Mouse (Mus musculus) heart, embryonic 12.5 days (tissue): Measurements from ENCODE around the gene Pfn3. TPM values are rescaled to one million over a fixed set of nuclear protein-coding genes. Genes with fewer than 3 reads are reported as not detected.

Experiments
- ATAC-seq: fragments of 200-750 bp; cut with Nextera tagmentation; 2 replicates; pipeline ENCODE4 v1.8.0; 2017; ENCODE audit warnings: moderate TSS enrichment, moderate library complexity; ENCODE audit not compliant: insufficient number of reproducible peaks, low FRiP score
- H3K27ac ChIP-seq: fragments of 300-500 bp; sonication (generic); 2 replicates; pipeline ENCODE4 v1.5.1; 2016; ENCODE audit warnings: mild to moderate bottlenecking, moderate library complexity; ENCODE audit not compliant: poor library complexity, severe bottlenecking
- H3K27me3 ChIP-seq: fragments of 300-500 bp; sonication (generic); replicated peaks from 2 replicates; pipeline ENCODE4 v1.6.1; 2016; ENCODE audit warnings: mild to moderate bottlenecking, moderate library complexity
- H3K36me3 ChIP-seq: fragments of 300-500 bp; sonication (generic); 2 replicates; pipeline ENCODE4 v1.6.1; 2016; ENCODE audit warnings: mild to moderate bottlenecking, moderate library complexity
- H3K4me1 ChIP-seq: fragments of 300-500 bp; sonication (generic); replicated peaks from 2 replicates; pipeline ENCODE4 v1.6.1; 2016; ENCODE audit warnings: mild to moderate bottlenecking
- H3K4me2 ChIP-seq: fragments of 300-500 bp; sonication (generic); 2 replicates; pipeline ENCODE4 v1.6.1; 2016; ENCODE audit warnings: mild to moderate bottlenecking, moderate library complexity
- H3K4me3 ChIP-seq: fragments of 300-500 bp; sonication (generic); 2 replicates; pipeline ENCODE4 v1.5.1; 2016; ENCODE audit warnings: mild to moderate bottlenecking
- H3K9ac ChIP-seq: fragments of 300-500 bp; sonication (generic); 2 replicates; pipeline ENCODE4 v1.6.1; 2016; ENCODE audit warnings: mild to moderate bottlenecking, moderate library complexity
- H3K9me3 ChIP-seq: fragments of 300-500 bp; sonication (generic); replicated peaks from 2 replicates; pipeline ENCODE4 v1.6.1; 2016; ENCODE audit warnings: mild to moderate bottlenecking, moderate library complexity
- WGBS: fragments of 180-500 bp; shearing (Covaris S2); methylation state at CpG from one replicate; pipeline ENCODE4 v1.1.7; 2016; 5-methylcytosine and 5-hydroxymethylcytosine counted together
- polyA plus RNA-seq: library from polyadenylated mRNA; unstranded; fragments of >200 nt; fragmentation: Nextera tagmentation; extraction: Ambion mirVana; gene quantifications from 2 replicates; pipeline ENCODE4 v1.2.1, GENCODE M21; 2016

Pfn3 gene
- polyA plus RNA-seq, 1 experiment from 2014 or later: not detected

DNA sequence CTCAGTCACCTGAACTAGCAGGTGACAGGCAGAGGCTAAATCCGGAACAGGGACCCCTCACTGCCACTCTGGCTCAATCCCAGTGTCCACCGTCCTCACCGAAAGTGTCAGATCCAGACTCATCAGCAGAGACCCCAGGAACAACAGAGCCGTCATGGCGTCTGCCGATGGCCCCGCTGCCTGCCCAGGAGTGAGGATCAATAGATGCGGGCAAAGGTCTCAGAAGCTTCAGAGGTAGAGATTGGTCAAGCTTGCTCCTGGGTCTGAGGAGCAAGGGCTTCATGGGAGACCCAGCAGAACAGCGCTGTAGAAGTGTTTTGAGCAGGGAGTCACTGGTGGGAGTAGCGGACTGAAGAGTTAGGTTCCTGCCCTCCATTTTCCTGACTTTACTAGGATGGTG lies 11.6 kb upstream of the Pfn3 start, which contains the start of gene F12:
Gene F12 (minus strand): TSS at position 181 of the 400 bp plus-strand sequence.
- Histone ChIP-seq H3K4me3 (no peak within 1 kb of the TSS), H3K4me1 (no peaks in the 10 kb centered on the region), H3K4me2 (no peak within 1 kb of the TSS), H3K27me3 (peaks cover 38% of the 10 kb centered on the region), H3K36me3 (no peaks in the 10 kb centered on the region), H3K9me3 (no peaks in the 10 kb centered on the region), H3K27ac (no peak within 1 kb of the TSS), H3K9ac (no peak within 1 kb of the TSS)
- WGBS: 82% methylated on average over 10 of the region's 10 CpGs
- ATAC-seq: no peak

DNA sequence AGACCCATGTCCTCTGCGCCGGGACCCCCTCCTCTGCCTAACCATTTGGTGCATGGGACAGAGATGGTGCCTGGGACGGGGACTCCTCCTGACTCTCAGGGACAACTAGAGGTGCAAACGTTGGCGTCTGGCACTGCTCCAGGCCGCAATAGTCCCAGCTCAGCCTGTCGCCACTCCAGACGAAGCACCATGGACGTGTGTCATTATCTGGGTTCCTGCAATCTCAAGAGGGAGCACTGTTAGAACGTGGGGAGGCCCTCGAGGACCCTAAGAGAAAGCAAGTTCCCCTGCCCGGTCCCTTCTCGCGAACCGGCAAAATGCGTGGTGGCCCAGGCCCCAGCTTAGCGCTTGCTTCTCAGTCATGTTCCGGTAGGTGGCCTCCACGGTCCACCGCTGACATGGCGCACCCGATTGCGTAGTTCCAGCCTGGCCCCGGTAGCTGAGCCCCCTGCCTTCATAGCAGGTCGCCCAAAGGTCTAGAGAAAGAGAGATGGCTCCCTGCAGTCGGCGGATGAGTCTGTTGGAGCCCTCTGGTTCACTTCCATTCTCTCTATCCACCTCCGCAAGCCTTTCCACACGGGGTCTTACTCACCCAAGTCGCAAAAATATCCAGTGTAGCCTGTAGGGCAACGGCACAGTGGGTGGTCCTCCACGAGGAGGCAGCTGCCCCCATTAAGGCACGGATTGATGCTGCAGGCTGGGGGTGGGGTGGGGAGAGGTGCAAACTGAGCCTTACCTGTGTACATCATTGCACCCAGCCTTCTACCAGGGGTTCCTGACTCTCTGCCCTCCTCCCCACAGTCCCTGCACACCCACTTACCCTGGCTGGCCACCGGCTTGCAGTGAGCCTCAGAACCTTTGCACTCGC lies 6.1 kb upstream of the Pfn3 start:
- 10% methylated on average over 35 of the region's 35 CpGs for WGBS
- Histone ChIP-seq H3K4me1 (peaks cover 9% of the 10 kb centered on the region; the same call in 1 of the 2 replicates), H3K4me3 (peak overlapping the region; percentile 10; the same call in 1 of the 2 replicates), H3K27ac (no peak overlapping the region), H3K27me3 (peaks cover 70% of the 10 kb centered on the region), H3K4me2 (peak overlapping the region; percentile 38), H3K9ac (peak overlapping the region; percentile 26; the same call in 1 of the 2 replicates), H3K36me3 (no peaks in the 10 kb centered on the region), H3K9me3 (no peaks in the 10 kb centered on the region)
- peak; percentile 39; the same call in 1 of the 2 replicates for ATAC-seq

DNA sequence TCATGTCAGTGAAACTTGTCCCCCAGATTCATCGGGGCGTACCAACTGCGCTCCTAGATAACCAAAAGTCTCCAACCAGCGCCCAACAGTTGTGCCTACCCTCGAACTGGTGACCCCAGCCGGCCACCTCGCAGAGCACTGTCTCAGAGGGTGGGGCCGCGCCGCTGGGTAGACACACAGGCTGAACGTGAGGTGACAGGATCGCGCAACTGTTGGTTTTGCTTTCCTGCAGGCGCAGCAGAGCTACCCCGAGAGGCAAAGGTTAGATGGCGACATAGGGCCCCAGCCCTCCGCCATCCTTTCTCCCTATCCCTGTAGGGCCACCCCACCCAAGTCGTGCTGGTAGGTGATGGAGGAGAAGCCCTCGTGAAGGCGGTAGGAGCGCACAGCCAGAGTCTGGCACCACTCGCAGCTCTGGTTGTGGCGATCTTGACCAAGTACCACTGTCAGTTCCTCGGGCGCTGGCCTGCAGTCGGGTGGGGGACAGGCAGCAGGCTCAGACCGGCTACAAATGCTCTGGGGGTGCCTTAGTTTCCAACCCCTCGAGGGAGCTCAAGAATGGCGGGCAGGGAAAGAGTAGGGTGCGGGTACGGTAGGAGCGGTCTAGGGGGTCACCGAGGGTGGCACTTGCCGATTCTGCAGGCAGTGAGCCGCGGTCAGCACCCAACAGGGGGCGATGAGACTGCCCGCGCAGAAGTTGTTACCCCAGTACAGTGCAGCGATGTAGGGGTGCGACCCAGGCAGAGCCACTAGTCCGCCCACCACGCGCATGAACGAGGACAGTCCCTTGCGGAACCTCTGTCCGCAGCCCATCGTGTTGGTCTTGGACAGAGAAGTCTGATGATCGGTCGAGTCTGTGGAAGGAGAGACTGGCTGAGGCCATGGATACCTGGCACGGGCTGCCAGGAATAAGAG lies 5.2 kb upstream of the Pfn3 start:
- 22% methylated on average over 51 of the region's 51 CpGs for WGBS
- H3K4me3 ChIP-seq: 0 out of 2 replicates have a peak overlapping the region, but pooled peaks have one; percentile 10
- H3K27ac ChIP-seq: no peak overlapping the region
- no peaks in the 10 kb centered on the region for H3K9me3 ChIP-seq
- peak overlapping the region; percentile 38 for H3K4me2 ChIP-seq
- ATAC-seq: no peak
- H3K9ac ChIP-seq: no peak overlapping the region
- H3K4me1 ChIP-seq: peaks cover 9% of the 10 kb centered on the region; the same call in 1 of the 2 replicates
- H3K36me3 ChIP-seq: no peaks in the 10 kb centered on the region
- peaks cover 65% of the 10 kb centered on the region for H3K27me3 ChIP-seq

DNA sequence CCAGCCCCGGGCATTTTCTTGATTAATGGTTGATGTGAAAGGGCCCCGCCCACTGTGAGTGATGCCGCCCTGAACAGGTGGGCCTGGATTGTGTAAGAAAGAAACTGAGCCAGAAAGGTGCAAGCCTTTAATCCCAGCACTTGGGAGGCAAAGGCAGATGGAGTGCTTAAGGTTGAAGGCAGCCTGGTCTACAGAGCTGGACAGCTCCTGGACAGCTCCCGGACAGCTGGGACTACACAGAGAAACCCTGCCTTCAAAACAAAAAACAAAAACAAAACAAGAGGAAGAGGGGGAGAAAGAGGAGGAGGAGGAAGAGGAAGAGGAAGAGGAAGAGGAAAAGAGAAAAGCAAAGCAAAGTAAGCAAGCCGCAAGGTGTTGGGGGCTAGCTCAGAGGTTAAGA lies 4.1 kb upstream of the Pfn3 start:
- Histone ChIP-seq H3K4me1 (peaks cover 16% of the 10 kb centered on the region), H3K27ac (no peak overlapping the region), H3K36me3 (no peaks in the 10 kb centered on the region), H3K27me3 (peaks cover 77% of the 10 kb centered on the region), H3K9me3 (no peaks in the 10 kb centered on the region), H3K9ac (no peak overlapping the region), H3K4me2 (no peak overlapping the region), H3K4me3 (no peak overlapping the region)
- no peak for ATAC-seq
- 73% methylated on average over 5 of the region's 5 CpGs for WGBS

DNA sequence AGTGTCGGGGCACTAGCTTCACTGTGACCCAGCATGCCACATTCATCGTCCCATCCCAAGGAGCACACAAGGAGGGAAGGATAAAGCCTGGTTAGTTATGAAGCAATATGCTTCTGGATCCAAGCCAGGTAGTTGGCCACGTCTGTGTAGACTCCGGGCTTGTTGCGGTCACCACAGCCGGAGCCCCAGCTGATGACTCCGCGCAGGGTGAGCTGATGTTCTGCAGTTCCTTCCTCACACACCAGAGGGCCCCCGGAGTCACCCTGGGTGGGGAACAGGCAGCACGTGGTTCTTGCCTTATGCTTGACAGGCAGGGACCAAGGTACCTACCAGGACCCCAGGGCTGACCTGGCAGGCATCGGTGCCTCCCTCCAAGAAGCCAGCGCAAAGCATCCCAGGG lies 3.0 kb upstream of the Pfn3 start:
- peaks cover 16% of the 10 kb centered on the region for H3K4me1 ChIP-seq
- no peak overlapping the region for H3K4me3 ChIP-seq
- WGBS: 13% methylated on average over 12 of the region's 12 CpGs
- no peak overlapping the region for H3K9ac ChIP-seq
- H3K4me2 ChIP-seq: no peak overlapping the region
- no peaks in the 10 kb centered on the region for H3K36me3 ChIP-seq
- H3K27me3 ChIP-seq: peaks cover 84% of the 10 kb centered on the region
- no peak overlapping the region for H3K27ac ChIP-seq
- ATAC-seq: peak; percentile 63; the same call in 1 of the 2 replicates
- no peaks in the 10 kb centered on the region for H3K9me3 ChIP-seq

DNA sequence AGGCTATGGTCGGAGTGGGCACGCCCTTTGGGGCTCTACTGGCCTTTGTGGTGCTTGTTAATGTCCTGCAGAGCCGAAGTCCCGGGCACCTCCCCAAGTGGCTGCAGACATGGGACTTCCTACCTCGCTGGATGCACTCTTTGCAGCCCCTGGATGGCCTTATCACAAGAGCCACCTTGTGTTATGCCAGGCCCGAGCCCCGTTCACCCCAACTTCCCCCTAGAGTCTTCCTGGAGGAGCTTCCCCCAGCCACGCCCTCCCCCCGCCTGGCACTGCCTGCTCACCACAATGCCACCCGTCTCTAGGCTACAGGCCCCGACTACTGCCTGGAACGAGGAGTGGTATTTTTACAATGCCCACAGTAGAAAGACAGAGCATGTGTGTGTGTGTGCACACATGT lies 1.7 kb downstream of the Pfn3 start:
- Histone ChIP-seq H3K4me2 (no peak overlapping the region), H3K36me3 (no peaks in the 10 kb centered on the region), H3K27ac (no peak overlapping the region), H3K9me3 (no peaks in the 10 kb centered on the region), H3K9ac (no peak overlapping the region), H3K4me3 (no peak overlapping the region), H3K4me1 (peaks cover 7% of the 10 kb centered on the region), H3K27me3 (peaks cover 77% of the 10 kb centered on the region)
- ATAC-seq: no peak
- 72% methylated on average over 12 of the region's 12 CpGs for WGBS

DNA sequence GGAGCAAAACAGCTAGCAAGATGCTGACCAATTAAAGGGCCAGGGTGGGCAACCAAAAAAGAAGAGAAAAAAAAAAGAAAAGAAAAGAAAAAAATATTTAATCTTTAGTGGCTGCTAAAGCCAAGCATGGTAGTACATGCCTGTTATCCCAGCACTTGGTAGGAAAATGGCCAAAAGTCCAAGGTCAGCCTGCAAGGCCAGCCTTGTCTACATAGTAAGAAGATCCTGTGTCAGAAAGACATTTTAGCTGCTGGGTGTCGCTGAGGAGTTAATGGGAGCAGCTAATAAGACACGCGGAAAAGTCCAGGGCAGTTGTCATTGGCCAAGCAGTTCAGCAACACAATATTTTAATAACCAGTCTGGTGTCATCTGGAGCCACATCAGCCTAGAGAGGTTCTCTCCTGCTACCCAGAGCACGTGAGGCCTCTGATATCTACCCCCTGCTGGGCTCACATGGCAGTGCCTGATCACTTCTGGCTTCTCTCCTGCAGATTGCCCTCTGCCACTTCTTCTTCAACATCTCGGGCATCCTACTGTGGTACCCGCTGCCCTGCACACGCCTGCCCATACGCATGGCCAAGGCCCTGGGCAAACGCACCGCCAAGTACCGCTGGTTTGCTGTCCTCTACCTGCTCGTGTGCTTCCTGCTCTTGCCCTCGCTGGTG lies 2.3 kb downstream of the Pfn3 start:
- H3K9me3 ChIP-seq: no peaks in the 10 kb centered on the region
- H3K27me3 ChIP-seq: peaks cover 77% of the 10 kb centered on the region
- WGBS: 76% methylated on average over 13 of the region's 13 CpGs
- no peak overlapping the region for H3K27ac ChIP-seq
- H3K4me3 ChIP-seq: no peak overlapping the region
- no peak overlapping the region for H3K4me2 ChIP-seq
- no peak overlapping the region for H3K9ac ChIP-seq
- no peak for ATAC-seq
- peaks cover 7% of the 10 kb centered on the region for H3K4me1 ChIP-seq
- no peaks in the 10 kb centered on the region for H3K36me3 ChIP-seq

DNA sequence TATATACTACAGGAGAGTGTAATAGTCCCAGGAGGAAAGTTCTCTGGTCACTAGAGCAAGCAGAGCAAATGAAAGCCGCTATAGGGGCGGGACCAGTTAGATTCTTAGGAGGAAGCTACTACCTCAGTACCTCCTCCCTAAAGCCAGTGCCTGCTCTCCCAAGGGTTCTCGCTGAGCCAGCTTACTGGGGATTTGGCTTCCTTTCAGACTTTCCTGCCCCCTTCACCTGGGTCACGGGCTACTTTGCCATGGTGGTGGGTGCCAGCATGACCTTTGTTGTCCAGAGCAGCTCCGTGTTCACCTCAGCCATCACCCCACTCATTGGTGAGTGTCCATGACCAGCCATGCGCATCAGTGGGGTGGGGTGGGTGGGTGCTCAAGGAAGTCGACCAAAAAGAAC lies 3.2 kb downstream of the Pfn3 start:
- peaks cover 77% of the 10 kb centered on the region for H3K27me3 ChIP-seq
- H3K9me3 ChIP-seq: no peaks in the 10 kb centered on the region
- no peak overlapping the region for H3K27ac ChIP-seq
- H3K4me3 ChIP-seq: no peak overlapping the region
- H3K4me2 ChIP-seq: no peak overlapping the region
- H3K36me3 ChIP-seq: no peaks in the 10 kb centered on the region
- peaks cover 7% of the 10 kb centered on the region for H3K4me1 ChIP-seq
- ATAC-seq: no peak
- WGBS: 67% methylated on average over 7 of the region's 7 CpGs
- no peak overlapping the region for H3K9ac ChIP-seq

DNA sequence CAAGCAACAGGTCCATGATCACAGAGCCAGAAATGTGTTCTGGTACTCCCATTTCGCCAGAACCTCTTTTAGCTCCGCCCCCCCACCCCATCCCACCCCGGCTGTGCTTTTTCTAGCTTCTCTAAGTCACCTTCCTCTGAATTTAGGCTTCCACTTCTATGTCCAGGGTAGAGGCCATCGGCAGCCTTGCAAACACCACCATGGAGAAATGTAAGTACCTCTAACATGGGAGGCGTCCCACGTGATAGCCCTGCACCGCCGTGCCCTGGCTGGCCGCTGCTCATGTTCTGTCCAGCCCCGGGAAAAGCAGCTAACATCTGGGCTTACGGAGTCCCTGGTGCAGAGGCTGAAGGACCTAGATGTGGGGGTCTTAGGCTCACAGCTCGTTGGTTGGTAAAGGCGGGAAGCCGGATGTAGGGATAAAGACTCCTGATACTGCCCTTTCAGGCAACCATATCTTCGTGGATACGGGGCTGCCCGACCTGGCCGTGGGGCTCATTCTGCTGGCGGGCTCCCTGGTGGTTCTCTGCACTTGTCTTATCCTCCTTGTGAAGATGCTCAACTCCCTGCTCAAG lies 6.4 kb downstream of the Pfn3 start:
- Histone ChIP-seq H3K27ac (no peak overlapping the region), H3K9ac (no peak overlapping the region), H3K4me2 (no peak overlapping the region), H3K4me3 (no peak overlapping the region), H3K4me1 (no peaks in the 10 kb centered on the region), H3K36me3 (no peaks in the 10 kb centered on the region), H3K27me3 (peaks cover 83% of the 10 kb centered on the region), H3K9me3 (no peaks in the 10 kb centered on the region)
- WGBS: 78% methylated on average over 19 of the region's 19 CpGs
- ATAC-seq: no peak

DNA sequence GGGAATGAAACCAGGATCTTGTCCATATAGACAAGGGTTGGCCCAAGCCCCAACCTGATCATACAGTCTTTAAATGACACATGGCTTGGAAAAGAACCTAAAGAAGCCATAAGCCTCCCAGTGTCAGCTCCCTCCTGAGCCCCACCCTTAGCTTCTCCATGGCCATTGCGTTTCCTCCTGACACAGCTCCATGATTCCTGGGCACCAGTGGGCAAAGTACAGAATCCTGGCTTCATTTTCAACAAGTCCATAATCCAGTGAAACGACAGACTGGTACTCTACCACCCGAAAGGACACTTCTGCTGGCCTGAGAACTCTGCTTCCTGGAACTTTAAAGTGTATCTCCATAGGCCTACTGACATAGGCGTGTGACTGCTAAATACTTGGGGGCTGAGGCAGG lies 7.7 kb downstream of the Pfn3 start:
- Histone ChIP-seq H3K4me1 (no peaks in the 10 kb centered on the region), H3K4me3 (no peak overlapping the region), H3K9me3 (no peaks in the 10 kb centered on the region), H3K9ac (no peak overlapping the region), H3K36me3 (no peaks in the 10 kb centered on the region), H3K4me2 (no peak overlapping the region), H3K27me3 (peaks cover 85% of the 10 kb centered on the region), H3K27ac (no peak overlapping the region)
- no peak for ATAC-seq
- 80% methylated on average over 4 of the region's 4 CpGs for WGBS
